Mouse (Mus musculus): ENCODE measurements at regions not wholly inside any gene's neighbourhood (a gene's known extent, or its start where the extent isn't known, plus 50 kb on each side); places are given as distances from the start of the nearest gene placed in this dataset.

DNA sequence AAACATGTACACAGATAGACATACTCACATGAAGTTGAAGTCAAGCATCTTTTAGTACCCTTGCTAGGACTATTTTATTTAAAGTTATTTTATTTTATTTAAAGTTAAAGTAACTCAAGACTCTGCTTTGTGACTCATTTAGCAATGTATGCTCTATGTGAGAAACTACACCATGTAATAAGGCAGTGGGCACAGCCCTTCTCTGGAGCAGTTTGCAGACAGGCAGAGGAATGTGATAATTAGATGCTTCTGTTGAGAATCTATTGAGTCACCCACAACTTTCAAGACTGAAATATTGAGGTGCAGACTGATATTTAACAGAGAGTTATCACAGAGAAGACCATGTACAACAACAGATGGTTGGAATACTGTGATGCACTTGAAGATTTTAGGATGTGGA, 825.2 kb upstream of the Cntn5 start:
- no peak for ATAC-seq (ENCODE audit: extremely low read depth, insufficient number of reproducible peaks, low FRiP score, poor library complexity, severe bottlenecking)

- no peak for ATAC-seq (ENCODE audit: extremely low read depth, insufficient number of reproducible peaks, low FRiP score, poor library complexity, severe bottlenecking)
Measured at GRCm38 (mm10) chr9:11721811-11722210, 817.2 kb upstream of the Cntn5 start.

- no peak for ATAC-seq (ENCODE audit: extremely low read depth, insufficient number of reproducible peaks, low FRiP score, poor library complexity, severe bottlenecking)
Measured at GRCm38 (mm10) chr9:11704647-11705046, 800.1 kb upstream of the Cntn5 start.

GRCm38 (mm10) chr9:11703150-11703549, 798.6 kb upstream of the Cntn5 start:
- no peak for ATAC-seq (ENCODE audit: extremely low read depth, insufficient number of reproducible peaks, low FRiP score, poor library complexity, severe bottlenecking)

DNA sequence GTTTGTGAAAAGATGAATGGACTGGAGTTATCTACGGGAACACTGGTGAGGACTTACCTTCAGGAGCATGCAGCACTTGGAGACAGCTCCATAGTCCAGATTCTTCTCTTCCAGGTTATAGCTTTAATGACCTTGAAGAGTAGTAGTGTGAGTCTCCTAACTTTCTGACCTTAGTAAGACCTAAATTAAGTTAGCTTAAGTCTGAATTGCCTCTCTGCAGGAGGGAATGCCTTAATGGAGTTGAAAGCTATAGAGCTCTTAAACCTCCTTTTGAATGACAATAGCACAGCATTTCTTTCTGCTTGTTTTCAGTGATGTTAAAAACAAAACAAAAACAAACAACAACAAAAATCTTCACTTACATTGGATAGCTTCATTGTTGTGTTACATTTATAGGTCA, 788.9 kb upstream of the Cntn5 start:
- ATAC-seq (ENCODE audit: extremely low read depth, insufficient number of reproducible peaks, low FRiP score, poor library complexity, severe bottlenecking), result no peak

DNA sequence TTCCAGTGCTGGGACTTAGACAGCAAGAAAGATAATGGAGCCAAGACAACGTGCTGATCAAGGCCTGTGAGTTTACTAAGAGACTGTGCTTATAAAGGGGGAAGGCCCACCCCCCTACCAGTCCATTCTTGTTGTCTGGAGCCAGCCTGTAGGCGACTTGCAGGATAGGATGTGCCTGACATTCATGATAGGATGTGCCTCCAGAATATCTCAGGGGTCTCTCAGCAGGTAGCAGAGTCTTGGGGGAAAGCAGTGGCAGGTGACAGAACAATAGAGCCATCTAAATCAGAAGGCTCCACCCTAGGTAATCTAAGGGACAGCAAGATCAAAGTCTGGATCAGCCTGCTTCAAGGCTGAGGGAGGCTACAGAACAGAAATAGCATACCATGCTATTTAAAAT, 782.5 kb upstream of the Cntn5 start:
- no peak for ATAC-seq (ENCODE audit: extremely low read depth, insufficient number of reproducible peaks, low FRiP score, poor library complexity, severe bottlenecking)

DNA sequence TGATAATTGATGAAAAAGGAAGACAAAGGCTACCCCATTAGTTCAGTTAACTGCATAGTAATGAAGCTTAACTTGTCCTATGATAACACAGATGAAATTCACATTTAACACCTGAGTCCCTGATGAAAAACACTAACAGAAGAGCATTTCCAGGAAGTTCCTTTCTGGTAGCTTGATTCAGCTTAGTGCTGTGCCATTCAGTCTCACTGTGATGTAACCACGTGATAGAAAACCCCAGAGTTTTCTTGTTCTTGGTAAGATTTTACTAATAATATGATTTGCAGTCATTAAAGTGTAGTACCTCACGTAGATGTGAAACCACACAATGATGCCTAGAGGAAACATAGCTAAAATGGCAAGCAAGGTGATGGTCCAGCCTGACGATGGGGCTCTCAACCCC, 767.4 kb upstream of the Cntn5 start:
- ATAC-seq (ENCODE audit: extremely low read depth, insufficient number of reproducible peaks, low FRiP score, poor library complexity, severe bottlenecking), result no peak

GRCm38 (mm10) chr9:11671243-11671642, 766.7 kb upstream of the Cntn5 start:
- ATAC-seq (ENCODE audit: extremely low read depth, insufficient number of reproducible peaks, low FRiP score, poor library complexity, severe bottlenecking), result no peak

GRCm38 (mm10) chr9:11629461-11629860, 724.9 kb upstream of the Cntn5 start:
- no peak for ATAC-seq (ENCODE audit: extremely low read depth, insufficient number of reproducible peaks, low FRiP score, poor library complexity, severe bottlenecking)

DNA sequence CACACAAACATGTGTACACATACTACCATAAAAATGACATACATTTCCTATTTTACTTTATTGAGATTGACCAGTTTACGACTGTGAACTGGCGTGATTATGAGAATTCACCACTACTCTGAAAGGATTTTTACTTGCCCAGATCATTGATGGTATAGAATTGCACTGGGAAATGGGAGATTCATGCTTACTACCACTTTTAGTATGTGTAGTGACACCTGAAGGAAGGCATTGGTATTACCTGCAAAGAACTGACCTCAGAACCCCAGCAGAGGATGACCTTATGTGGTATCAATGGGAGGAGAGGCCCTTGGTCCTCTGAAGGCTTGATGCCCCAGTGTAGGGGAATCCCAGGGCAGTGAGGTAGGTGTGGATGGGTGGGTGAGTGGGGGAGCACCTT, 699.8 kb upstream of the Cntn5 start:
- no peak for ATAC-seq (ENCODE audit: extremely low read depth, insufficient number of reproducible peaks, low FRiP score, poor library complexity, severe bottlenecking)

- no peak for ATAC-seq (ENCODE audit: extremely low read depth, insufficient number of reproducible peaks, low FRiP score, poor library complexity, severe bottlenecking)
Measured at GRCm38 (mm10) chr9:11603884-11604283, 699.3 kb upstream of the Cntn5 start.

DNA sequence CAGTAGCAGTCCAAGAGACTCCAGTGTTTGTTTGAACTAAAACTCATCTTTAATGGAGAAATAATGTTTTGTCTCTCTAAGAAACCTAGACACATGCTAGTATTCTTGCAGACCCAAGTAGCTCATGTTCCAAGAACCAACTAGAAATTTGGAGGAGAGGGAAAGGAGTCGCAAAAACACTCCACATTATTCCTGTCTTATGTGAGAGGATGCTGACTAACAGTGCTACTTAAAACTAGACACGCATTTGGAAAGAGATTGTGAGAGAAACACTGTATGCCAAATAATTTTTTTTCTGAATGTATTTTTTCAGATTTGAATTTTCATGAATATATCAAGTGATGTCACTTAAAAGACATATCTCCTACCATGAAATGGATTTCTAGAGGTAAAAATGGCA, 698.3 kb upstream of the Cntn5 start:
- no peak for ATAC-seq (ENCODE audit: extremely low read depth, insufficient number of reproducible peaks, low FRiP score, poor library complexity, severe bottlenecking)

DNA sequence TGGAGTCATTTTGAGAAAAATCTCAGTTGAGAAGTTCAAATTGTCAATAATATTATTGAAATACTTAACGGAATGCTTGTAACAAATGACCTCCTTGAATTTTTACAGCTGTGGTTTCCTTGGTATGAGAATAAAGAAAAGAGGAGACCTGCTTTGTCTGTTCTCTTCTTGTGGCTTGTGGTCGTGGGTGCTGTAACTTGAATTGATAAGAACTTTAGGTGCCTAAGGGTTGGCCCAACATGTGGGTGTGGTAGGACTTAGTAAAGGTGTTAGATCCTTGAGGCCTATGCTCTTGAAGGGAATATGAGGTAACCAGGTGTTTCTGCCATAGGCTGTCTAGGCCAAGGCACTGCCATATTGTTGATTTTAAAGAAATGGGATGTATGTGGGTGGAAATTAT, 674.4 kb upstream of the Cntn5 start:
- ATAC-seq (ENCODE audit: extremely low read depth, insufficient number of reproducible peaks, low FRiP score, poor library complexity, severe bottlenecking), result peak; percentile 23; the same call in 1 of the 2 replicates

GRCm38 (mm10) chr9:11562885-11563284, 658.3 kb upstream of the Cntn5 start:
- no peak for ATAC-seq (ENCODE audit: extremely low read depth, insufficient number of reproducible peaks, low FRiP score, poor library complexity, severe bottlenecking)

DNA sequence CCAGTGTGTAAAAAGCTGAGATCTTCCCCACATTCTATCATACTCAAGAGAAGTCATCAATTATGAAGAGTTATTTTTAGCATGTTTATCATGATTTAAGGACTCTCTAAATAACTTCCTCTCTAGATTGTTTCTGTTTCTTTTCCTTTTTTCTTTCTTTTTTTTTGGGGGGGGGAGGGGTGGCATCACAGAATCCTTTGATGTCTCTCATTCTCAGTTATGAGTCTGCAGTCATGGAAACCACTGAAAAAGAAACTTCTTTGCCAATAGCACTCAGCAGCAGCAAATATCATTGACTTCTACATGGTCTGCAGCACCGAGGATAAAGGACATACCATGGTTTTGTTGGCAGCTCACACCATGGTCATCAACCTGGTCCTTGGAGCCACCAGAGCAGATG, 654.8 kb upstream of the Cntn5 start:
- no peak for ATAC-seq (ENCODE audit: extremely low read depth, insufficient number of reproducible peaks, low FRiP score, poor library complexity, severe bottlenecking)

GRCm38 (mm10) chr9:11513806-11514496, 609.4 kb upstream of the Cntn5 start:
- peak; percentile 87 for ATAC-seq (ENCODE audit: extremely low read depth, insufficient number of reproducible peaks, low FRiP score, poor library complexity, severe bottlenecking)

Data from neutrophil, adult 5-6 weeks (primary cell).